Mouse (Mus musculus) CH12.LX (cell line): ENCODE results near the gene Rbbp6.

Experiments
- CHD2 ChIP-seq: IDR thresholded peaks from 2 replicates; pipeline ENCODE4 v1.6.1; 2011; ENCODE audit warnings: low read length, improper control_type of control experiment
- CTCF ChIP-seq, 2 experiments: IDR thresholded peaks in 1 of 2; conservative IDR thresholded peaks in 1 of 2; 2 replicates each; pipeline ENCODE4 v1.5.1; 2011 to 2012; ENCODE audit warnings: low read depth in 2 of 2, low read length in 2 of 2, improper control_type of control experiment in 1 of 2, inconsistent platforms in 1 of 2, mild to moderate bottlenecking in 1 of 2, moderate library complexity in 1 of 2
- MAFK ChIP-seq: IDR thresholded peaks from 2 replicates; pipeline ENCODE4 v1.6.1; 2011; ENCODE audit warnings: low read length, improper control_type of control experiment; ENCODE audit not compliant: insufficient replicate concordance
- POLR2A ChIP-seq: IDR thresholded peaks from 2 replicates; pipeline ENCODE4 v1.6.1; 2011; ENCODE audit warnings: low read depth, mild to moderate bottlenecking, improper control_type of control experiment, low read length
- TBP ChIP-seq: conservative IDR thresholded peaks from 2 replicates; pipeline ENCODE4 v1.6.1; 2011; ENCODE audit warnings: low read depth, low read length, improper control_type of control experiment

DNA sequence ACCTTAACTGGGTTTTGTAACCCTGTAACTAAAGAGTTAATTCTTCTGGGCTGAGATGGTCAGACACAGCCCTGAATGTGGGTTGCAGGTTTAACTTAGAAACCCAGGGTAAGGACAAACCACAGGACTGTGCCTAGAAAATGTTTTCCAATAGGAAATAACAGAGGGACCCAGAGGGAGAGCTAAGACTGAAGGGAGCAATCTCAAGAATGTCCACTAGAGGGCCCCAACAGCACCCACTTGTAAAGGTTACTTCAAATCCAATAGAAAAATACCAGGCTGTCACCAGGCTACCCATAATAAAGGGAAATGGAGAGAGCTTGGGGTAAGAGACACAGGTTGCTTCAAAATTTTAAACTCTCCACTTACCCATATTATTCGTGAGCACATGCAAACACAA is 20.3 kb upstream of the Rbbp6 start:
- TF ChIP-seq POLR2A, result no peak
- no peak for TF ChIP-seq TBP
- TF ChIP-seq CTCF (conservative IDR thresholded peaks at IDR 0.05 in 1 of 2, IDR thresholded peaks at IDR 0.05 in 1 of 2; ENCODE audit: low read depth in 2 of 2, low read length in 2 of 2), result peak; percentile 82 to 90
- TF ChIP-seq MAFK, result no peak
- no peak for TF ChIP-seq CHD2
